Mouse (Mus musculus) C2C12 (cell line): ENCODE results near the gene Eif3d.

Source experiments
- CTCF ChIP-seq: IDR thresholded peaks from one replicate; pipeline ENCODE4 v1.5.1; 2011; ENCODE audit not compliant: control insufficient read depth, insufficient read depth, insufficient read length
- MAX ChIP-seq: IDR thresholded peaks from one replicate; pipeline ENCODE4 v1.6.1; 2011; ENCODE audit warnings: mild to moderate bottlenecking, control low read depth
- MYOG ChIP-seq: IDR thresholded peaks from one replicate; pipeline ENCODE4 v1.6.1; 2011; ENCODE audit not compliant: control insufficient read depth, insufficient read length; ENCODE audit errors: extremely low read depth

GRCm38 (mm10) chr15:77977663-77978062 lies 7.0 kb upstream of the Eif3d start:
- no peak for TF ChIP-seq MAX
- no peak for TF ChIP-seq MYOG
- TF ChIP-seq CTCF = no peak
